Mouse (Mus musculus) splenic B cell, adult 2 months (primary cell): ENCODE data around the gene Tmcc3.

ENCODE experiments used
- DNase-seq: peaks from one replicate; pipeline ENCODE4 v3.0.0-alpha.2; 2011; ENCODE audit warnings: low read depth, low spot score
- H3K27me3 ChIP-seq: 2 replicates; pipeline ENCODE4 v1.6.1; 2012; ENCODE audit warnings: mild to moderate bottlenecking, low read length, moderate library complexity, mixed read lengths; ENCODE audit not compliant: control insufficient read depth, poor library complexity, insufficient read depth, severe bottlenecking
- H3K36me3 ChIP-seq: 2 replicates; pipeline ENCODE4 v1.6.1; 2012; ENCODE audit warnings: mild to moderate bottlenecking, low read length, moderate library complexity, mixed read lengths; ENCODE audit not compliant: control insufficient read depth, poor library complexity, insufficient read depth, severe bottlenecking

Tmcc3 gene

DNA sequence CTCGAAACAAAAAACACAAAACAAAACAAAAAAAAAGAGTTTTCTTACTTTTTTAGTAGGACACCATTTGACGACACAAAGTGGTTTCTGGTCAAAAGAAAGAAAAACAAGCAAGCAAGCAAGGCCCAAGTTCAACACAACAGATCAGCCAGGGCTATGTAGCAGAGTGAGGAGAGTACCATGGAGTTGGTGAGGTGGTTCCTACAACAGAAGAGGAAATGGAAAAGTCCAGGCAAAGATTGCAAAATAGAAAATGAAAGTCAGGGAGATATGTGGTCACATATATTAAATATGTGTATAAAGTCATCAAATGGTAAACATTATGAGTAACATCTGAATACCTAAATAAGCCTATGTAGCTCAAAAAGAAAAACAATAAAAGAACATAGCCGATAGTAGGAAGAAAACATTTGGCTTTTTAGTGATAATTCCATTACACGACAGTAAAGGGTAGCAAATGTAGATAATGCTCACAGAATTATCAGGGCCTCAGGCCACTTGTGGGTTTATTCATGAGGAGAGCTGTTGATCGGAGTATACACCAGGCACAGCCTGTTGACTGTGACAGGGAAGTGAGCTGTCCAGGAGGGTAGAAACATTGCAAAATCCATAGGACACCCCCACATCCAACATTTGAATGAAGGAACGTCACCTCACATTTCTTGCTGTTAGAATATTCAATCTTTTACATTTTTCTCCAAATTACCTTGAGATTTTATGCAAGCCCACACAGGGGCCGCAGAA, 33.9 kb downstream of the Tmcc3 start:
- Histone ChIP-seq H3K36me3 (no peaks in the 10 kb centered on the region), H3K27me3 (no peaks in the 10 kb centered on the region)
- DNase-seq, result no peak

DNA sequence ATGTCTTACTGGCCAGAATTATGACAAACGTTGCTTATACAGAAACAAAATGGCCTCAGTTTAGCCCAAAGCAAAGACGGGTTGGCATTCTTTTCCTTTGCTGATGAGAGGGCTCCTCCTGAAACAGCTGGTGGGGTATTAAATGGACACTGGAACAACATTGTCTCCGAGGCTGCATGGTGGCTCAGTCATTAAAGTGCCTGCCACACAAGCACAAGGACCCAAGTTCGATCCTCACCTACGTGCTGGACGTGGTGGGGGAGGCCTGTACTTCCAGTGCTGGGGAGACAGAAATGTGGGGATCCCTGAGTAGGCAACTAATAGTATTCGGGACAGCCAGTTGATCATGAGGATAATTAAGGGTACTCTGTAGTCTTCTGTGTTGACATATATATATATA, 34.8 kb downstream of the Tmcc3 start:
- no peaks in the 10 kb centered on the region for H3K27me3 ChIP-seq
- H3K36me3 ChIP-seq, result no peaks in the 10 kb centered on the region
- no peak for DNase-seq

DNA sequence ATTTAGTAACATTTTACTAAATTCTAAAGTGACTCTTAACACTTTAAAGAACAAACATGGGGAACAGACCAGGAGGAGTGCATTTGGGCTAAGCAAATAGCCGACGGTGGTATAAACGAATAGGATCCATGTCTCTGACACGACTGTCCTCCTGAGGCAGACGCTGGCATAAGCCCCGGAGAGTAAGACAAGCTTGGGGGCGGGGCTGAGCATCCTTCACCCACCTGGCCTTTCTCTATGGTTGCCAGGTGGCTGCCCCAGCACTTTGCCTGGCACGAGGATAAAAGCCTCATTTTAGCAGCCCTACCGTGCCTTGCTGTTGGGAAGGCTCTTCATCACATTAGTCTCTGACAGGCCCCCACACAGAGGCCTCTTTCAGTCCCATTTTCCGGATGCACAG, 35.5 kb downstream of the Tmcc3 start:
- no peak for DNase-seq
- no peaks in the 10 kb centered on the region for H3K36me3 ChIP-seq
- H3K27me3 ChIP-seq, result no peaks in the 10 kb centered on the region

DNA sequence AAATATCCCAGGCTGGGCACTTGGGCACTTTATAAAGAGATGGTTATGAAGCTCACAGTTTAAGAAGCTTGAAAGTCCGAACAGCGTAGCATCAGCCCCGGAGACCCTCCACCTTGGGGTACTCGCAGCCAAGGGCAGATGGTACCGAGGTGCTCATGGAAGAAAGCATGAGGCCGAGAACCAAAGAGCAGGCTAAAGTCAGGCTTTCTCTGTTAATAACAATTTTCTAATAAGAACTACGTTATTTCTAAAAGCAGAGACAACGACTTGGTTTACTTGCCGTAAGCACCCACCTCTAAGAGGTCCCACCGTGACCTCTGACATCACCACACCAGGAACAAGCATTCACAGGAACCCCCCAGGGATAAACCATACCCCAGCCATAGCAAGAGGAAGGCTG, 36.2 kb downstream of the Tmcc3 start:
- no peaks in the 10 kb centered on the region for H3K36me3 ChIP-seq
- no peaks in the 10 kb centered on the region for H3K27me3 ChIP-seq
- DNase-seq, result no peak

GRCm38 (mm10) chr10:94350207-94350606, 38.5 kb downstream of the Tmcc3 start:
- H3K36me3 ChIP-seq, result no peaks in the 10 kb centered on the region
- no peaks in the 10 kb centered on the region for H3K27me3 ChIP-seq
- no peak for DNase-seq

- DNase-seq, result no peak
- no peaks in the 10 kb centered on the region for H3K27me3 ChIP-seq
- no peaks in the 10 kb centered on the region for H3K36me3 ChIP-seq
Measured at GRCm38 (mm10) chr10:94350896-94351661, 39.3 kb downstream of the Tmcc3 start.

DNA sequence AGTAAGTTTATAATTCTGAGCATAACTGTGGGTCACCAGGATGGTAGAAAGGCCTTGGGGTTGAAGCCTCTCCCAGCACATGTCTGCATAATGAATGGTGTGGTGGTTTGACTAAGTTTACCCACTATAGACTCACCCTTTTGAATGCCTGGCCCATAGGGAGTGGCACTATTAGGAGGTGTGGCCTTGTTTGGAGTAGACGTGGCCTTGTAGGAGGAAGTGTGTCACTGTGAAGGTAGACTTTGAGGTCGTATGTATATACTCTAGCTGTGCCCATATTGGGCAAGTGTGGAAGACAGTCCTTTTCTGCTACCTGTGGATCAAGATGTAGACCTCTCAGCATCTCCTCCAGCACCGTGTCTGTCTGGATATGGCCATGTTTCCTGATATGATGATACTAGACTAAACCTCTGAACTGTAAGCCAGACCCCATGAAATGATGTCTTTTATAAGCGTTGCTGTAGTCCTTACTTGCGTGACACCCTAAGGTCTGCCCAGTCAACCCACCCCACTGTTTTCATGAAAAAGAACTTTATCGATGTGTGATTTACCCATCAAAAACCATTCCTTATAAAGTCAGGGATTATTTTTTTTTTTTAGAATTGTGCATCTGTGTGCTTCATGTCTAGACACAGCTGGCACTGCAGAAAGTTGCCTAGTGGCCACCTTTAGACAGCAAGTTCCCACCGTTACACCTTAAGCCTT, 40.6 kb downstream of the Tmcc3 start:
- no peaks in the 10 kb centered on the region for H3K27me3 ChIP-seq
- DNase-seq, result no peak

DNA sequence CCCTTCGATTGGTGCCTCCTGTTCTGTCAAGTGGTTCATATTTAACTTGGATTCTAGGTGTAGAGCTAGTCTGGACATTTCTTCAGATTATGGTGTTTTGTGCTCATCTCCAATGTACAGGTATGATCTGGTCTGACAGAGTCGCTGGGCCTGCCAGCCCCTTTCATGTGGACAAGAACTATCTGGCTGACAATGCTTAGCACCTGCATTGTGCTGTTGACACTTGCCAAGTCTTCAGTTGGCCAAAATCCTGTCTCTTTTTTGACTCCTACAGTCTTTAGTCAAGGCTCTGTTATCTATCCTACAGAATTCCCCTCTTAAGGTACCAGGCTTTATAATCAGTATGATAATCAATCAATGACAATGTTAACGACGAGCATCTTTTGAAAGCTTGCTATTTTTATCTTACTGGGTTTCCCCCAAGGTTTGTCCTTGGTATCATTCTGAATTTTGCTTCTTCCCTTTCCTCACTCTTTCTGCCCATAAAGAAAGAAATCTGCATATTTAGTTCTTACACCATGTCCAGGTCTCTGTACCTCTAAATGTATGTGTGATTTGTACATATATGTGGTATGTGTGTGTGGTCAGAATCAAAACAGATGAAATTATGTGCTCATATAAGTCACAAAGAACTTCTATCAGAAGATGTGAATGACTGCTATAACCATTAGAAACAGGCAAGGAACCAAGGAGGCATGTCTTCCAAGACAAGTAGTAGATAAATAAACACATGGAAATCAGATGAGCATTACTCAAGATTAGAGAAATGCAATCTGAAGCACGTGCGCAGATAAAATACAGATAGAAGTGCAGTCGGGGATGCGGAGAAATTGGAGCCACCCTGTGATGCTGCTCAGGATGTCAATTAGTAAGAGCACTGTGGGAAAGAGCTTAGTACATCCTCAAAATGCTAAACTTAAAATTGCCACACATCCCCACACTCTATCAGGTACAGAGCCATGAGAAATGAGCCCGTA, 41.4 kb downstream of the Tmcc3 start:
- Histone ChIP-seq H3K36me3 (no peaks in the 10 kb centered on the region), H3K27me3 (no peaks in the 10 kb centered on the region)
- DNase-seq, result no peak

More for the DNA sequence above, 40.6 kb downstream of the Tmcc3 start:
- no peaks in the 10 kb centered on the region for H3K36me3 ChIP-seq

- peak; percentile 25 for DNase-seq
- no peaks in the 10 kb centered on the region for H3K36me3 ChIP-seq
- no peaks in the 10 kb centered on the region for H3K27me3 ChIP-seq
Measured at GRCm38 (mm10) chr10:94354005-94354404, 42.3 kb downstream of the Tmcc3 start.

DNA sequence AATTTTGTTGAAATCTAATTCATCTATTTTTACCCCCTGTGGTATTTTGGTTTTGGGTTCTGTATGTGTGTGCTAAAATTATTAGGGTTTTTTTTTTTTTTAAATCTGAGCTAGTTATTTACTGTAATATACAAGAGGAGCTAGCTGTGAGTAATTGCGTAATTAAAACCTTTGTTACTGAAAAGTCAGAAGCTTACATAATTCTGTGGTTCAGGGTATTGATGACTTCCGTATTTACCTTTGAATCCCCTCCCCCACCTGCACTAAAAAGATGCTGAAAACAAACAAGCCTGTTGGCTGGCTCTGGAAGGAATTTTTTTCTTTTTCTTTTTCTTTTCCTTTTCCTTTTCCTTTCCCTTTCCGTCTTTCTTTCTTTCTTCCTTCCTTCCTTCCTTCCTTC, 42.7 kb downstream of the Tmcc3 start:
- DNase-seq, result peak; percentile 20
- Histone ChIP-seq H3K36me3 (no peaks in the 10 kb centered on the region), H3K27me3 (no peaks in the 10 kb centered on the region)

- peak; percentile 63 for DNase-seq
- Histone ChIP-seq H3K27me3 (no peaks in the 10 kb centered on the region), H3K36me3 (no peaks in the 10 kb centered on the region)
Measured at GRCm38 (mm10) chr10:94356504-94357169, 44.9 kb downstream of the Tmcc3 start.

- Histone ChIP-seq H3K27me3 (no peaks in the 10 kb centered on the region), H3K36me3 (no peaks in the 10 kb centered on the region; the same call in 1 of the 2 replicates)
Measured at GRCm38 (mm10) chr10:94360664-94361063, 48.9 kb downstream of the Tmcc3 start.

GRCm38 (mm10) chr10:94371293-94371692, 59.5 kb downstream of the Tmcc3 start:
- no peaks in the 10 kb centered on the region for H3K27me3 ChIP-seq
- no peaks in the 10 kb centered on the region for H3K36me3 ChIP-seq
- DNase-seq, result no peak

More at GRCm38 (mm10) chr10:94360664-94361063, 48.9 kb downstream of the Tmcc3 start:
- no peak for DNase-seq

GRCm38 (mm10) chr10:94376941-94377340, 65.2 kb downstream of the Tmcc3 start:
- no peak for DNase-seq
- no peaks in the 10 kb centered on the region for H3K36me3 ChIP-seq
- H3K27me3 ChIP-seq, result no peaks in the 10 kb centered on the region
